Mouse (Mus musculus) thymus, adult 2 months (tissue): Measurements from ENCODE around the gene Pfn1. TPM values are rescaled to one million over a fixed set of nuclear protein-coding genes. Genes with fewer than 3 reads are reported as not detected.
A peak's percentile ranks its signal among the peaks of the same experiment; 100 is the strongest.

Experiments
- DNase-seq: peaks from one replicate; pipeline ENCODE4 v3.0.0; 2021
- H3K27ac ChIP-seq: fragments of 200-500 bp; 2 replicates; pipeline ENCODE4 v1.5.1; 2012; ENCODE audit warnings: low read length, control low read depth; ENCODE audit not compliant: control insufficient read depth, insufficient read depth
- H3K27me3 ChIP-seq: fragments of 200-500 bp; 2 replicates; pipeline ENCODE4 v1.6.1; 2012; ENCODE audit warnings: mild to moderate bottlenecking, low read length, moderate library complexity, mixed read lengths; ENCODE audit not compliant: control insufficient read depth, insufficient read depth
- H3K36me3 ChIP-seq: fragments of 200-500 bp; 2 replicates; pipeline ENCODE4 v1.6.1; 2012; ENCODE audit warnings: mild to moderate bottlenecking, low read length, moderate library complexity; ENCODE audit not compliant: control insufficient read depth, insufficient read depth
- H3K4me1 ChIP-seq: fragments of 200-500 bp; replicated peaks from 2 replicates; pipeline ENCODE4 v1.6.1; 2012; ENCODE audit warnings: low read length; ENCODE audit not compliant: control insufficient read depth, insufficient read depth
- H3K4me3 ChIP-seq: fragments of 200-500 bp; 2 replicates; pipeline ENCODE4 v1.5.1; 2012; ENCODE audit warnings: mild to moderate bottlenecking, low read length, control low read depth, moderate library complexity; ENCODE audit not compliant: control insufficient read depth, insufficient read depth
- CTCF ChIP-seq: fragments of 200-500 bp; IDR thresholded peaks from 2 replicates; pipeline ENCODE4 v1.5.1; 2012; ENCODE audit warnings: mild to moderate bottlenecking, control low read depth, low read length, moderate library complexity, borderline replicate concordance; ENCODE audit not compliant: control insufficient read depth, poor library complexity, insufficient read depth; ENCODE audit errors: extremely low read depth
- POLR2A ChIP-seq: fragments of 200-500 bp; IDR thresholded peaks from 2 replicates; pipeline ENCODE4 v1.6.1; 2012; ENCODE audit warnings: mild to moderate bottlenecking, low read length, control low read depth, moderate library complexity; ENCODE audit not compliant: control insufficient read depth, poor library complexity, insufficient read depth; ENCODE audit errors: extremely low read depth
- WGBS: fragments of 180-500 bp; shearing (Covaris S2); methylation state at CpG from one replicate; pipeline ENCODE4 v1.1.7; 2018; 5-methylcytosine and 5-hydroxymethylcytosine counted together
- polyA plus RNA-seq: library from polyadenylated mRNA; depleted of rRNA; stranded (reverse); fragments of >200 nt; gene quantifications from 2 replicates; pipeline ENCODE4 v1.2.3, GENCODE M21; 2012; rRNA removed

The Pfn1 gene
- polyA plus RNA-seq, 1 experiment = 3,213 TPM

DNA sequence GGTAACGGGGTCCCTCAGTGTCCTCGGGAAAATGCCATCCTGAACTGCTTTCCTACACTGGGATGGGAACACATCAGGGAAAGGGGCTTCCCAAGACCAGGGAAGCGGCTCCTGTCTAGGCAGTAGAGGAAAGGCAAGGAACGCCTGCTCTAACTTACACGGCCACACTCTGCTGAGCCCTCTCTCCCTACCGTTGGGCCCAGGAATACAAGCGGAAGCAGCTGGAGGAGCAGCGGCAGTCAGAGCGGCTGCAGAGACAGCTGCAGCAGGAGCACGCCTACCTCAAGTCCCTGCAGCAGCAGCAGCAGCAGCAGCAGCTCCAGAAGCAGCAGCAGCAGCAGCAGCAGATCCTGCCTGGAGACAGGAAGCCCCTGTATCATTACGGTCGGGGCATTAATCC lies 47.7 kb downstream of the Pfn1 start:
- no peak for DNase-seq

DNA sequence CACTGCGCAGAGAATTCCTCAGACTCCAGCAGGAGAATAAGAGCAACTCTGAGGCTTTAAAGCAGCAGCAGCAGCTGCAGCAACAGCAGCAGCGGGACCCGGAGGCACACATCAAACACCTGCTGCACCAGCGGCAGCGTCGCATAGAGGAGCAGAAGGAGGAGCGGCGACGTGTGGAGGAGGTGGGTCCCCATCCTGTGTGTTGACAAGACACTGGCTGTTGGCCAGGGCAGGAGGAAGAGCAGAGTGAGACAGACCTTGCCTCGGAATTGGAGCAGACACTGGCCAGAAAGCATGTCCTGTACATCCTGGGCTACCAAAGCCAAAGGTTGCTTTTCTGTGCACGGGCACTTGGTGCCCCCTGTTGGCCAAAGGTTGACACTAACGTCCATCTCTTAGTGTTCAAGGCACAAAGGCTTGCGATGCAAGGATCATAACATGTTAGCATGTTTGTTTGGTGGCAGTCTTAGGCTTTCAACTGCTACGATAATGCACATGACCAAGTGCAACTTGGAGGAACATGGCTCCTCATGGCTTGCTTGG lies 49.3 kb downstream of the Pfn1 start:
- peaks cover 26% of the 10 kb centered on the region for H3K36me3 ChIP-seq
- 67% methylated on average over 14 of the region's 14 CpGs for WGBS
- peak; percentile 77 for DNase-seq
- TF ChIP-seq POLR2A (no peak), CTCF (peak; percentile 47; the same call in 1 of the 2 replicates)
- no peaks in the 10 kb centered on the region for H3K4me1 ChIP-seq
- H3K27ac ChIP-seq = no peak overlapping the region
- no peak overlapping the region for H3K4me3 ChIP-seq
- no peaks in the 10 kb centered on the region for H3K27me3 ChIP-seq

More for the DNA sequence above, 47.7 kb downstream of the Pfn1 start:
- TF ChIP-seq POLR2A (no peak), CTCF (no peak)
- no peaks in the 10 kb centered on the region for H3K4me1 ChIP-seq
- 98% methylated on average over 12 of the region's 12 CpGs for WGBS
- H3K4me3 ChIP-seq = no peak overlapping the region
- no peak overlapping the region for H3K27ac ChIP-seq
- no peaks in the 10 kb centered on the region for H3K27me3 ChIP-seq
- H3K36me3 ChIP-seq = peaks cover 30% of the 10 kb centered on the region

Other genes starting within 250 kb of the Pfn1 start
- gene Pelp1, start 244.6 kb downstream of the Pfn1 start, polyA plus RNA-seq = 33.0 and 40.4 TPM in 2 replicates
- gene Arrb2, start 222.0 kb downstream of the Pfn1 start, polyA plus RNA-seq = 213 and 220 TPM in 2 replicates
- gene Med11, start 202.7 kb downstream of the Pfn1 start, polyA plus RNA-seq = 29.1 and 34.8 TPM in 2 replicates
- 27.0 and 31.2 TPM in 2 replicates for gene Zmynd15, start 195.2 kb downstream of the Pfn1 start, polyA plus RNA-seq
- 57.7 and 92.8 TPM in 2 replicates for gene Cxcl16, start 194.7 kb downstream of the Pfn1 start, polyA plus RNA-seq
- gene Tm4sf5, start 149.4 kb downstream of the Pfn1 start, polyA plus RNA-seq = 7.0 and 8.0 TPM in 2 replicates
- 5.3 and 7.2 TPM in 2 replicates for gene Vmo1, start 140.0 kb downstream of the Pfn1 start, polyA plus RNA-seq
- 0.22 and 0.50 TPM in 2 replicates for gene Gltpd2, start 135.4 kb downstream of the Pfn1 start, polyA plus RNA-seq
- 387 and 460 TPM in 2 replicates for gene Psmb6, start 129.3 kb downstream of the Pfn1 start, polyA plus RNA-seq
- gene Gm40193, start 121.7 kb downstream of the Pfn1 start, polyA plus RNA-seq = not detected in 2 replicates
- gene Pld2, start 114.6 kb downstream of the Pfn1 start, polyA plus RNA-seq = 12.8 and 16.1 TPM in 2 replicates
- 151 and 172 TPM in 2 replicates for gene Mink1, start 91.8 kb downstream of the Pfn1 start, polyA plus RNA-seq
- 0.15 TPM in 1 of 2 replicates, not detected in the other for gene 4930544D05Rik, start 38.8 kb downstream of the Pfn1 start, polyA plus RNA-seq
- 0.53 and 1.1 TPM in 2 replicates for gene Chrne, start 35.4 kb downstream of the Pfn1 start, polyA plus RNA-seq
- 0.04 TPM in 2 replicates for gene Gp1ba, start 15.5 kb downstream of the Pfn1 start, polyA plus RNA-seq
- gene Rnf167, start 7.4 kb downstream of the Pfn1 start, polyA plus RNA-seq = 285 and 346 TPM in 2 replicates
- gene Slc25a11, start 7.2 kb downstream of the Pfn1 start, polyA plus RNA-seq = 132 and 162 TPM in 2 replicates
- gene Eno3, start 2.6 kb upstream of the Pfn1 start, polyA plus RNA-seq = 25.3 and 75.8 TPM in 2 replicates
- gene Spag7, start 14.8 kb upstream of the Pfn1 start, polyA plus RNA-seq = 27.5 and 32.2 TPM in 2 replicates
- gene Camta2, start 33.5 kb upstream of the Pfn1 start, polyA plus RNA-seq = 38.4 and 42.7 TPM in 2 replicates
- gene Inca1, start 45.5 kb upstream of the Pfn1 start, polyA plus RNA-seq = 1.1 and 1.9 TPM in 2 replicates
- 25.5 and 32.1 TPM in 2 replicates for gene Kif1c, start 45.9 kb upstream of the Pfn1 start, polyA plus RNA-seq
- gene Zfp3, start 109.6 kb upstream of the Pfn1 start, polyA plus RNA-seq = 3.9 and 4.6 TPM in 2 replicates
- 2.4 and 3.1 TPM in 2 replicates for gene Scimp, start 157.9 kb upstream of the Pfn1 start, polyA plus RNA-seq
- 3.5 and 3.7 TPM in 2 replicates for gene Rabep1, start 190.1 kb upstream of the Pfn1 start, polyA plus RNA-seq